Mouse (Mus musculus): ENCODE data around the gene Calhm1. TPM values are rescaled to one million over a fixed set of nuclear protein-coding genes. Genes with fewer than 3 reads are reported as not detected.

Gene Calhm1
- total and polyA plus RNA-seq, 3 experiments: 0.06 TPM; not detected in 2

DNA sequence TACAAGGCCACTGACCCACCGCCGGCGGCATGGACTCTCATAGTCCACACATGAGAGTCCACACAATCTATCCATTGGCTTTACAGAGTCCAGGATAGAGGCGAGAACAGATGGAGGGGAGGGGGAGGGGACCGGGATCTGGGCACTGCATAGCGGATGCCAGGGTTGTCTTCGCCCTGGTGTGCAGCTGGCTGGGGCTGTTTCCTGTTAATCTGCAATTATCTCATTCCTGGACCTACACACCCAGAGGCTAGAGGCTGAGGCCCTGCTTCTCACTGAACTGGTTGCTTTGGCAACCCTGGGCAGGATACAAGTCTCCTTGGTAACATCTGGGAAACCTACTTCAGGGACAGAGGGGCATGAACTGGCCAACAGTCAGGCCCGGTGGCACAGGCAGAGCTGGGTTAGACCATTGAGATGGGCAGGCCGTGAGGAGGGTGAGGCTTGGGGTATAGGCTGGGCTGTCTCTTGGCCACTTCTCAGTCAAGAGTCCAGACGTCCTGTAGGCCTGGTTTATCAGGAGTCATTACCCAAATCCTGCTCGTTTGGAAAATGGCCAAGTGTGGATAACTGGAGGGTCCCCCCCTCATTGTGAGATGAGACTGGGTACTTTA lies 44.6 kb upstream of the Calhm1 start:
- no peaks in the 10 kb centered on the region for H3K9me3 ChIP-seq (replicated peaks; ENCODE audit: insufficient read depth, low read length)
- H3K27ac ChIP-seq (ENCODE audit: control insufficient read depth, low read depth, low read length): no peak overlapping the region
- no peak for TF ChIP-seq KAT2A (conservative IDR thresholded peaks at IDR 0.05; ENCODE audit: low read depth, low read length)
- TF ChIP-seq MAZ (IDR thresholded peaks at IDR 0.05; ENCODE audit: low read depth, low read length): no peak
- no peak for TF ChIP-seq POLR2AphosphoS2 (IDR thresholded peaks at IDR 0.05; ENCODE audit: low read length)
- TF ChIP-seq MAX (IDR thresholded peaks at IDR 0.05; ENCODE audit: low read length): no peak
- TF ChIP-seq MYB (IDR thresholded peaks at IDR 0.05; ENCODE audit: low read depth, low read length): no peak
- TF ChIP-seq POLR2A (IDR thresholded peaks at IDR 0.05; ENCODE audit: control insufficient read depth in 1 of 2, insufficient read depth in 1 of 2, low read depth in 1 of 2, low read length in 2 of 2, poor library complexity in 1 of 2): no peak
- no peak for TF ChIP-seq MYC (IDR thresholded peaks at IDR 0.05; ENCODE audit: low read depth, low read length)
- no peak for TF ChIP-seq TBP (IDR thresholded peaks at IDR 0.05; ENCODE audit: low read depth, low read length)
- TF ChIP-seq TCF12 (IDR thresholded peaks at IDR 0.05; ENCODE audit: low read depth, low read length): no peak
- no peak overlapping the region for H3K9ac ChIP-seq (ENCODE audit: control insufficient read depth, low read depth, low read length, poor library complexity, severe bottlenecking)
- peaks cover 3 to 16% of the 10 kb centered on the region in 2 experiments for H3K27me3 ChIP-seq (ENCODE audit: control insufficient read depth in 1 of 2, insufficient read depth in 2 of 2, low read length in 2 of 2)
- no peak for DNase-seq (ENCODE audit: low read depth, low spot score)
- no peak overlapping the region for H3K4me3 ChIP-seq (ENCODE audit: control insufficient read depth in 1 of 2, insufficient read depth in 1 of 2, low read depth in 2 of 2, low read length in 2 of 2)
- no peaks in the 10 kb centered on the region for H3K36me3 ChIP-seq (ENCODE audit: control insufficient read depth in 1 of 2, insufficient read depth in 2 of 2, low read length in 2 of 2)
- no peaks in the 10 kb centered on the region for H3K4me1 ChIP-seq (ENCODE audit: control insufficient read depth in 1 of 2, insufficient read depth in 2 of 2, low read length in 2 of 2)
- H3K79me2 ChIP-seq (ENCODE audit: control insufficient read depth, insufficient read depth, low read length, poor library complexity): no peaks in the 10 kb centered on the region

GRCm38 (mm10) chr19:47186514-47187275 lies 42.6 kb upstream of the Calhm1 start:
- H3K36me3 ChIP-seq (ENCODE audit: control insufficient read depth in 1 of 2, insufficient read depth in 2 of 2, low read length in 2 of 2): no peaks in the 10 kb centered on the region
- no peaks in the 10 kb centered on the region for H3K79me2 ChIP-seq (ENCODE audit: control insufficient read depth, insufficient read depth, low read length, poor library complexity)
- no peak overlapping the region for H3K27ac ChIP-seq (ENCODE audit: control insufficient read depth, low read depth, low read length)
- TF ChIP-seq MXI1 (IDR thresholded peaks at IDR 0.05; ENCODE audit: low read depth, low read length) (no peak), ZKSCAN1 (IDR thresholded peaks at IDR 0.05; ENCODE audit: low read depth, low read length) (no peak), ELF1 (IDR thresholded peaks at IDR 0.05; ENCODE audit: low read depth, low read length) (no peak), CHD1 (IDR thresholded peaks at IDR 0.05; ENCODE audit: low read depth, low read length) (no peak), BHLHE40 (IDR thresholded peaks at IDR 0.05; ENCODE audit: borderline replicate concordance, low read depth, low read length) (no peak)
- DNase-seq (ENCODE audit: low read depth, low spot score): no peak
- no peak overlapping the region for H3K9ac ChIP-seq (ENCODE audit: control insufficient read depth, low read depth, low read length, poor library complexity, severe bottlenecking)
- no peaks in the 10 kb centered on the region for H3K4me1 ChIP-seq (ENCODE audit: control insufficient read depth in 1 of 2, insufficient read depth in 2 of 2, low read length in 2 of 2)
- H3K9me3 ChIP-seq (replicated peaks; ENCODE audit: insufficient read depth, low read length): no peaks in the 10 kb centered on the region
- peaks cover 3 to 18% of the 10 kb centered on the region in 2 experiments for H3K27me3 ChIP-seq (ENCODE audit: control insufficient read depth in 1 of 2, insufficient read depth in 2 of 2, low read length in 2 of 2)
- H3K4me3 ChIP-seq (ENCODE audit: control insufficient read depth in 1 of 2, insufficient read depth in 1 of 2, low read depth in 2 of 2, low read length in 2 of 2): no peak overlapping the region

GRCm38 (mm10) chr19:47184736-47185135 lies 40.7 kb upstream of the Calhm1 start:
- H3K9me3 ChIP-seq (replicated peaks; ENCODE audit: insufficient read depth, low read length): no peaks in the 10 kb centered on the region
- TF ChIP-seq MYB (IDR thresholded peaks at IDR 0.05; ENCODE audit: low read depth, low read length) (no peak), SIN3A (IDR thresholded peaks at IDR 0.05; ENCODE audit: low read length) (no peak), E2F4 (IDR thresholded peaks at IDR 0.05; ENCODE audit: borderline replicate concordance, low read depth, low read length) (no peak)
- no peak for DNase-seq (ENCODE audit: low read depth, low spot score)
- H3K79me2 ChIP-seq (ENCODE audit: control insufficient read depth, insufficient read depth, low read length, poor library complexity): no peaks in the 10 kb centered on the region
- H3K36me3 ChIP-seq (ENCODE audit: control insufficient read depth in 1 of 2, insufficient read depth in 2 of 2, low read length in 2 of 2): no peaks in the 10 kb centered on the region
- H3K4me1 ChIP-seq (ENCODE audit: control insufficient read depth in 1 of 2, insufficient read depth in 2 of 2, low read length in 2 of 2): no peaks in the 10 kb centered on the region
- peaks cover 3 to 10% of the 10 kb centered on the region in 2 experiments for H3K27me3 ChIP-seq (ENCODE audit: control insufficient read depth in 1 of 2, insufficient read depth in 2 of 2, low read length in 2 of 2)
- H3K27ac ChIP-seq (ENCODE audit: control insufficient read depth, low read depth, low read length): no peak overlapping the region
- H3K4me3 ChIP-seq (ENCODE audit: control insufficient read depth in 1 of 2, insufficient read depth in 1 of 2, low read depth in 2 of 2, low read length in 2 of 2): no peak overlapping the region
- H3K9ac ChIP-seq (ENCODE audit: control insufficient read depth, low read depth, low read length, poor library complexity, severe bottlenecking): no peak overlapping the region

Measured in MEL (cell line).